Mouse (Mus musculus): ENCODE measurements around the gene Dtnbp1.

- TF ChIP-seq CTCF (IDR thresholded peaks at IDR 0.05; ENCODE audit: insufficient read depth, low read depth, low read length) (no peak), POLR2A (IDR thresholded peaks at IDR 0.05; ENCODE audit: insufficient read depth, low read depth, low read length) (no peak)
Measured at GRCm38 (mm10) chr13:44985321-44985720, 16.6 kb downstream of the Dtnbp1 start.

All from olfactory bulb, adult 2 months (tissue).